Mouse (Mus musculus) G1E (cell line): ENCODE data around the gene Casp7. TPM values are rescaled to one million over a fixed set of nuclear protein-coding genes. Genes with fewer than 3 reads are reported as not detected.

ENCODE experiments used
- ATAC-seq: 2 replicates; pipeline ENCODE4 v1.8.0; 2016; ENCODE audit warnings: mild to moderate bottlenecking; ENCODE audit not compliant: insufficient number of reproducible peaks, poor library complexity, low FRiP score, severe bottlenecking; ENCODE audit errors: extremely low read depth
- DNase-seq: peaks from one replicate; pipeline ENCODE4 v3.0.0; 2012; ENCODE audit warnings: low spot score
- H3K27me3 ChIP-seq: 2 replicates; pipeline ENCODE4 v1.6.1; 2012; ENCODE audit warnings: mild to moderate bottlenecking, low read length, inconsistent platforms; ENCODE audit not compliant: insufficient read depth
- H3K36me3 ChIP-seq: replicated peaks from 2 replicates; pipeline ENCODE3; 2012; ENCODE audit warnings: mild to moderate bottlenecking, inconsistent platforms
- H3K4me1 ChIP-seq: 2 replicates; pipeline ENCODE4 v1.6.1; 2012; ENCODE audit warnings: low read depth, low read length, inconsistent platforms, mixed read lengths; ENCODE audit not compliant: insufficient read depth
- H3K4me3 ChIP-seq: 2 replicates; pipeline ENCODE4 v1.5.1; 2012; ENCODE audit warnings: low read depth, mild to moderate bottlenecking, inconsistent platforms, low read length, moderate library complexity, mixed read lengths
- H3K9me3 ChIP-seq: replicated peaks from 2 replicates; pipeline ENCODE4 v1.6.1; 2012; ENCODE audit warnings: inconsistent platforms
- CTCF ChIP-seq: IDR thresholded peaks from 2 replicates; pipeline ENCODE4 v1.5.1; 2012; ENCODE audit warnings: low read depth, low read length, inconsistent platforms, mixed read lengths
- GATA1 ChIP-seq: IDR thresholded peaks from 2 replicates; pipeline ENCODE4 v1.6.1; 2012; ENCODE audit warnings: borderline replicate concordance, low read length, inconsistent platforms, mixed read lengths
- GATA2 ChIP-seq: IDR thresholded peaks from 2 replicates; pipeline ENCODE4 v1.6.1; 2012; ENCODE audit warnings: low read depth, low read length, inconsistent platforms, borderline replicate concordance
- POLR2AphosphoS5 ChIP-seq: IDR thresholded peaks from 2 replicates; pipeline ENCODE4 v1.6.1; 2012; ENCODE audit warnings: low read depth, low read length, inconsistent platforms; ENCODE audit not compliant: insufficient replicate concordance
- TAL1 ChIP-seq: conservative IDR thresholded peaks from 2 replicates; pipeline ENCODE4 v1.6.1; 2012; ENCODE audit warnings: low read depth, low read length, inconsistent platforms, mixed read lengths
- polyA plus RNA-seq: library from polyadenylated mRNA; stranded (reverse); fragments of >175 nt; gene quantifications from 2 replicates; pipeline ENCODE4 v1.2.3, GENCODE M21; 2012
- total RNA-seq, 2 experiments: library from RNA; stranded (forward) in 1 of 2; stranded (reverse) in 1 of 2; fragments of 200-1000 nt in 1 of 2; fragments of >200 nt in 1 of 2; fragmentation: Nextera tagmentation in 1 of 2; gene quantifications; 2 replicates each; pipeline ENCODE4 v1.2.3; 2014 to 2017

Gene Casp7
- total and polyA plus RNA-seq, 3 experiments: 14.5 to 86.8 (median 43.2) TPM

GRCm38 (mm10) chr19:56368912-56369311 is 28.0 kb upstream of the Casp7 start:
- Histone ChIP-seq H3K4me3 (no peak overlapping the region), H3K36me3 (no peaks in the 10 kb centered on the region), H3K4me1 (peaks cover 3% of the 10 kb centered on the region), H3K27me3 (peaks cover 32% of the 10 kb centered on the region), H3K9me3 (no peaks in the 10 kb centered on the region)
- TF ChIP-seq CTCF (no peak), GATA2 (no peak), GATA1 (no peak), POLR2AphosphoS5 (no peak), TAL1 (no peak)
- no peak for ATAC-seq
- DNase-seq: no peak

DNA sequence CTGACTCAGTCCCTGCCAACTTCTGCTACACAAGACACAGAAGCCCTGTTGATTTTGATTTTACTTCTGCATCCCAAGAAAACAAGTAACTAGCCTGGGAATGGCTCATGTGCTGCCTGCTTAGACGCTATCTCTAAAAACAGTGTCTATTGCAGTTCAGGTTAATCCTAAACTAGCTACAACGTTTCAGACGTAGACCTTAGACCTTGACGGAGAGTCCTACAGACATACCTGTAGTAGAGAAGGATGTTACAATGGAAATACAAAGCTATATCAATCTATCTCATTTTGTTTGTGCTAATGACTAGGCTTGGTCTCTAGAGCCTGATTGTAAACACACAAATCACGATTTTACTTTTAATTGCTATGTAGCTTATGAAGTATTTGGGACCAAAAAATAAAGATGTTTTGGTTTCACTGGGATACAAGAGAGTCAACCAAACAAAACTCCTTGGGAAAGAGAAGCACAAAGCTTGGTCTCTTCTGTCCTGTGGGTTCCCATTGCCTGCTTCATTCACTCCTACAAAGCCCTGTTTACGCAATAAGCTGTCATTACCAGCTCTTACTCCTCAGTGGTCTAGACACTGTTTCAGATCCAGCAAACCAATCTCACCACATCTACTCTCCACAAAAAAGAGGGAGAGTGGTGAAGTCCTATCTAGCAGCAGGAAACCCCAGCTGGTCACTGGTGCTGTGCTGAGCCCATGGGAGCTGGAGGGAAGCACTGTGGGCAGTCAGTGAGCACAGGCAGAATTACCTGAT is 26.4 kb upstream of the Casp7 start:
- no peak for ATAC-seq
- no peaks in the 10 kb centered on the region for H3K36me3 ChIP-seq

DNA sequence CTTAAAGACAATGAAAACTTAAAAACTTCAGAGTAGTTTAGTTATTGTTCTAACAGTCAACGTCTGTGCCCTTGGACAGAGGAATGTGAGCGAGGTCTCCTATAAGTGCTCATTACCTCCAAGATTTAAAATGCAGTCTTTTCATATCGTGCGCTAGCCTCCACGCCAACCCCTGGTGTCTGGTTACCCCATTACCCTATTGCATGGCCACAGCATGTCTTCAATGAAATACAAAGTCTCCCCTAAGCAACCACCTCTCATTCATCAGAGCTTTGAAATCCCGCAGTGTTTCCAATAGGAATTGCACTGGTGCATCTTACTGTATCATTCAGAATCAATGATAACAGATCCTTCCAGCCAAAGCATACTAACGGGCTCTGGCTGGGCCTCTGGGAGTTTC is 24.7 kb upstream of the Casp7 start:
- Histone ChIP-seq H3K9me3 (no peaks in the 10 kb centered on the region), H3K4me3 (no peak overlapping the region), H3K4me1 (peaks cover 5% of the 10 kb centered on the region), H3K36me3 (no peaks in the 10 kb centered on the region), H3K27me3 (peaks cover 14% of the 10 kb centered on the region)
- TF ChIP-seq GATA2 (no peak), CTCF (no peak), POLR2AphosphoS5 (no peak), GATA1 (no peak), TAL1 (no peak)
- no peak for DNase-seq
- no peak for ATAC-seq

More for the DNA sequence above, 26.4 kb upstream of the Casp7 start:
- no peak overlapping the region for H3K4me3 ChIP-seq
- H3K4me1 ChIP-seq: peaks cover 5% of the 10 kb centered on the region
- H3K9me3 ChIP-seq: no peaks in the 10 kb centered on the region
- TF ChIP-seq GATA2 (no peak), TAL1 (no peak), POLR2AphosphoS5 (no peak), GATA1 (no peak), CTCF (no peak)
- DNase-seq: no peak
- H3K27me3 ChIP-seq: peaks cover 22% of the 10 kb centered on the region

- TF ChIP-seq GATA2 (no peak), GATA1 (no peak), POLR2AphosphoS5 (no peak), CTCF (no peak), TAL1 (no peak)
- peaks cover 5% of the 10 kb centered on the region for H3K4me1 ChIP-seq
- H3K36me3 ChIP-seq: no peaks in the 10 kb centered on the region
- no peak overlapping the region for H3K4me3 ChIP-seq
- H3K9me3 ChIP-seq: no peaks in the 10 kb centered on the region
- peaks cover 9% of the 10 kb centered on the region; the same call in 1 of the 2 replicates for H3K27me3 ChIP-seq
- DNase-seq (no peak), ATAC-seq (no peak)
Observed at GRCm38 (mm10) chr19:56373246-56373645, 23.7 kb upstream of the Casp7 start.

DNA sequence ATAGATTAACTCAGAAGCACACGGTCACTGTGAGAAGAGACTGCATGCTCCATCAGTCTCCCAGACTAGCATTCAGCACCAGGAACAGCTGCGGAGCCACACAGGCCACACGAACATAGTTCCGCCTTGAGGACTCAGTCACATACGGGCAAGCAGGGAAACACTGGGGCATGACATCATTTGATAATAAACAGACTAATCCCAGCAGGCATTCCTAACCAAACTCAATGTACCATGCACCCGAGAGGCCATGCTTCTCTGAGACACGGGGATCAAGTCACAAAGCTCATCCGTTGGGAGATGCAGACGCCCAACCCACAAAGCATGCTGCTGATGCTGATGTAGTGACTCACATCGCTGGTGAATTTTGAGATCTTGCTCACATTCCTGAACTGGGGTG is 22.9 kb upstream of the Casp7 start:
- no peaks in the 10 kb centered on the region for H3K9me3 ChIP-seq
- TF ChIP-seq GATA1: no peak
- no peak for TF ChIP-seq TAL1
- TF ChIP-seq CTCF: no peak
- TF ChIP-seq GATA2: no peak
- no peak for TF ChIP-seq POLR2AphosphoS5
- no peak for ATAC-seq
- H3K36me3 ChIP-seq: no peaks in the 10 kb centered on the region
- peaks cover 7% of the 10 kb centered on the region for H3K4me1 ChIP-seq
- no peak overlapping the region for H3K4me3 ChIP-seq
- DNase-seq: no peak
- H3K27me3 ChIP-seq: peaks cover 6% of the 10 kb centered on the region; the same call in 1 of the 2 replicates

DNA sequence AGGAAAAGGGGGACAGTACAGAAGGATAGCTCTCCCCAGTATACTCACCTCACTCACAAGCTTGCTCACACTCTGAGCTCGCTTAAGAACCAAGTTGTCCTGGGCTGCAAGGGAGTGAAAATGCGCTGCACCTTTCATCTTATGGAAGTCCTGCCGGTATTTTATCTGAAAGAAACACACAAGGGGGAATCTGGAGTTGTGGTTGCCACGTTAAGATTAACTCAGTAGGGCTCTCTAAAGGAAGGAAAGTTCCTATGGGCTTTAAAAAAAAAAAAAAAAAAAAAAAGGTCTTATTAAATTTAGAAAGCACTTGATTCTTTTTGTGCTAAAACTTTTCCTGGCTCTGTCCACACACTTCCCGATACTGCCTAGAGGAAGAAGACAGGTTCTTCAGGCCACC is 18.9 kb upstream of the Casp7 start:
- TF ChIP-seq CTCF (no peak), POLR2AphosphoS5 (no peak), GATA1 (no peak), GATA2 (no peak), TAL1 (no peak)
- Histone ChIP-seq H3K4me3 (no peak overlapping the region), H3K9me3 (no peaks in the 10 kb centered on the region), H3K27me3 (peaks cover 12% of the 10 kb centered on the region; the same call in 1 of the 2 replicates), H3K4me1 (peaks cover 19% of the 10 kb centered on the region), H3K36me3 (no peaks in the 10 kb centered on the region)
- DNase-seq (no peak), ATAC-seq (no peak)
